Mouse (Mus musculus) midbrain, embryonic 13.5 days (tissue): ENCODE data around the gene Hnrnpd. TPM values are rescaled to one million over a fixed set of nuclear protein-coding genes. Genes with fewer than 3 reads are reported as not detected.

Experiments used
- ATAC-seq: fragments of 200-750 bp; cut with Nextera tagmentation; 2 replicates; pipeline ENCODE4 v1.8.0; 2017; ENCODE audit warnings: mild to moderate bottlenecking, moderate TSS enrichment, moderate library complexity
- H3K27ac ChIP-seq: fragments of 300-500 bp; sonication (generic); 2 replicates; pipeline ENCODE4 v1.5.1; 2015; ENCODE audit warnings: inconsistent platforms, mild to moderate bottlenecking, moderate library complexity
- H3K27me3 ChIP-seq: fragments of 300-500 bp; sonication (generic); 2 replicates; pipeline ENCODE4 v1.6.1; 2015; ENCODE audit warnings: mild to moderate bottlenecking, inconsistent platforms
- H3K36me3 ChIP-seq: fragments of 300-500 bp; sonication (generic); 2 replicates; pipeline ENCODE4 v1.6.1; 2015; ENCODE audit warnings: mild to moderate bottlenecking, inconsistent platforms
- H3K4me1 ChIP-seq: fragments of 300-500 bp; sonication (generic); replicated peaks from 2 replicates; pipeline ENCODE4 v1.6.1; 2015; ENCODE audit warnings: inconsistent platforms
- H3K4me2 ChIP-seq: fragments of 300-500 bp; sonication (generic); replicated peaks from 2 replicates; pipeline ENCODE4 v1.6.1; 2015; ENCODE audit warnings: moderate library complexity, mild to moderate bottlenecking, inconsistent platforms
- H3K4me3 ChIP-seq: fragments of 300-500 bp; sonication (generic); replicated peaks from 2 replicates; pipeline ENCODE4 v1.5.1; 2015; ENCODE audit warnings: mild to moderate bottlenecking, inconsistent platforms
- H3K9ac ChIP-seq: fragments of 300-500 bp; sonication (generic); replicated peaks from 2 replicates; pipeline ENCODE4 v1.6.1; 2015; ENCODE audit warnings: mild to moderate bottlenecking, inconsistent platforms
- H3K9me3 ChIP-seq: fragments of 300-500 bp; sonication (generic); 2 replicates; pipeline ENCODE4 v1.6.1; 2016; ENCODE audit warnings: mild to moderate bottlenecking, inconsistent platforms
- WGBS: fragments of 180-500 bp; shearing (Covaris S2); methylation state at CpG from one replicate; pipeline ENCODE4 v1.1.7; 2015; 5-methylcytosine and 5-hydroxymethylcytosine counted together
- polyA plus RNA-seq: library from polyadenylated mRNA; unstranded; fragments of >200 nt; fragmentation: Nextera tagmentation; extraction: Ambion mirVana; gene quantifications from 2 replicates; pipeline ENCODE4 v1.2.1, GENCODE M21; 2015

Hnrnpd gene
- polyA plus RNA-seq, result 135 and 217 TPM in 2 replicates

DNA sequence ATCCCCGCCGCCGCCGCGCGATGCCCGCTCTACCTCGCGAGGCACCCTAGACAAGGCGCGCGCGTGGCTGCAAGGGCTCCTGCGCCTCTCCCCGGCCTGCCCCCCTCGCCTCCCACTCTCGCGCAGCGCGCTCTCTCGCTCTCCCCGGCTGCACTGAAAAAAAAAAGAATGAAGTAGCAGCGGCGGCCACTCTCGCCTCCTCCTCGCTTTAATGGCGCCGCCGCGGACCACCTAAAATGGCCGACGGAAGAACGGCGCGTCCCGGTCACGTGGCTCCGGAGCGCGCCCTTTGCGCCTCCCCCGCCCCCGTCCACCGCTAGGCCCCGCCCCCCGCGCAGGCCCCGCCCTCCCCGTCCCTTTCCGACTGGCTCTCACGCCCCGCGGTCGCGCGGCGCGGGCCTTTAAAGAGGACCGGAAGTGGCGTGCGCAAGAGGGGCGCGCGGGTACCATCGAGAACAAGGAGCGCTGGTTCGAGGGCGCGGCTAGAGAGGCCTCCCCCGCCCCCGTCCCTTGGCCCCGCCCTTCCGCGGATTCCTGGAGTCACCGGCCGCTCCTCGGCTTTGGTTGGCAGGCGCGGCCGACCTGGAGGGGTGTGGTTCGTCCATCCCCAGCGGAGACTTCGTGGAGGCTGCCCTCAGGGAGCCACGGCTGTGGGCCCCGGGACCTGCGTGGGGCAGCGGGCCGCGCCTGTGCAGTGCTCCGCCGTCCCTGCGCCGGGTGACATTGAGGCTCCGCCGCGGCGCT is at the start of gene Hnrnpd, which contains the start of gene 4930524J08Rik:
TSS of gene Hnrnpd (minus strand) at position 240 of the 744 bp plus-strand sequence.
TSS of gene 4930524J08Rik (plus strand) at position 363 of the 744 bp plus-strand sequence.
- H3K4me2 ChIP-seq, result peak within 1 kb of the TSS; percentile 88
- peak; percentile 98 for ATAC-seq
- H3K4me3 ChIP-seq, result peak within 1 kb of the TSS; percentile 93
- H3K9ac ChIP-seq, result peak within 1 kb of the TSS; percentile 97
- H3K27me3 ChIP-seq, result no peaks in the 10 kb centered on the region
- peak within 1 kb of the TSS; percentile 99 for H3K27ac ChIP-seq
- no peaks in the 10 kb centered on the region for H3K36me3 ChIP-seq
- H3K9me3 ChIP-seq, result no peaks in the 10 kb centered on the region
- WGBS, result under 1% methylated on average over 94 of the region's 97 CpGs
- peaks cover 37% of the 10 kb centered on the region for H3K4me1 ChIP-seq

DNA sequence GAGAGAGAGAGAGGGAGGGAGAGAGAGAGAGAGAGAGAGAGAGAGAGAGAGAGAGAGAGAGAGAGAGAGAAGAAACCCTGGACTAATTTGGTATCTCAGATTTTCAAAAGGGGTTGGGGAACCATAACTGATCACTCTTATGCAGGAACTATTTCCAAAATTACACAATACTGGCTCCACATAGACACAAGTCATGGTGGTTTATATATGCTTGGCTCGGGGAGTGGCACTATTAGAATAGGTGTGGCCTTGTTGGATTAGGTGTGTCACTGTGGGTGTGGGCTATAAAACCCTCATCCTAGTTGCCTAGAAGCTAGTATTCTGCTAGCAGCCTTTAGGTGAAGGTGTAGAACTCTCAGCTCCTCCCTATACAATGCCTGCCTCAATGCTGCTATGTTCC is 46.1 kb upstream of the Hnrnpd start:
- no peaks in the 10 kb centered on the region for H3K4me1 ChIP-seq
- 89% methylated on average over 1 of the region's 1 CpGs for WGBS
- no peaks in the 10 kb centered on the region for H3K9me3 ChIP-seq
- no peak overlapping the region for H3K9ac ChIP-seq
- no peak for ATAC-seq
- no peak overlapping the region for H3K4me3 ChIP-seq
- H3K4me2 ChIP-seq, result no peak overlapping the region
- H3K36me3 ChIP-seq, result no peaks in the 10 kb centered on the region
- H3K27me3 ChIP-seq, result no peaks in the 10 kb centered on the region
- no peak overlapping the region for H3K27ac ChIP-seq

DNA sequence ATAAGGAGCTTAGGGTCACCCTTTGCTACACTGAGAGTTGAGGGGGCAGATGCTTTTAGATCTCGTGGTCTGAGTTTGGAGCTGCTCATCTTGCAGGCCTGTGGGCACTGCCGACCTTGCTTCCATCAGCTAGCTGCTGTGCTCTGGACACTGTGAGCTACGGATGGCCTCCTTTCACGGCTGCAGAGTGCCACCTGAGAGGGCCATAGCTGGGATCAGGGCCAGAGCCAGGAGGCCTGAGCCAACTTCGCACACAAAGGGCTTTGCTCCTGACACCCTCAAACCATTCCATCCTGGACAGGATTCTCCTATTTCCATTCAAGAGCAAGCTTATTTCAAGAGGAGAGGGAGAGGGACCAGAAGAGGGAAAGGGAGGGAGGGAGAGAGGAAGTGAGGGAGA is 45.7 kb upstream of the Hnrnpd start:
- ATAC-seq, result no peak
- Histone ChIP-seq H3K4me1 (no peaks in the 10 kb centered on the region), H3K9ac (no peak overlapping the region), H3K36me3 (no peaks in the 10 kb centered on the region), H3K4me3 (no peak overlapping the region), H3K27me3 (no peaks in the 10 kb centered on the region), H3K9me3 (no peaks in the 10 kb centered on the region), H3K27ac (no peak overlapping the region), H3K4me2 (no peak overlapping the region)
- 76% methylated on average over 5 of the region's 5 CpGs for WGBS

DNA sequence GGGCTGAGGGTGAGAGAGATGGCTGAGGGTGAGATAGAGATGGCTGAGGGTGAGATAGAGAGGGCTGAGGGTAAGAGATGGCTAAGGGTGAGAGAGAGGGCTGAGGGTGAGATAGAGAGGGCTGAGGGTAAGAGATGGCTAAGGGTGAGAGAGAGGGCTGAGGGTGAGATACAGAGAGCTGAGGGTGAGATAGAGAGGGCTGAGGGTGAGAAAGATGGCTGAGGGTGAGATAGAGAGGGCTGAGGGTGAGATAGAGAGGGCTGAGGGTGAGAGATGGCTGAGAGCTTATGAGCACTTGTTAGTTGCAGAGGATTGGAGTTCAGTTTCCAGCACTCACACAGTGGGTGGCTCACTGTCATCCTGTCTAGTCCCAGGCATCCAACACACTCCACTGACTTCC is 41.4 kb upstream of the Hnrnpd start:
- Histone ChIP-seq H3K27ac (no peak overlapping the region), H3K9me3 (no peaks in the 10 kb centered on the region), H3K27me3 (no peaks in the 10 kb centered on the region), H3K4me2 (no peak overlapping the region), H3K4me3 (no peak overlapping the region), H3K36me3 (no peaks in the 10 kb centered on the region), H3K4me1 (no peaks in the 10 kb centered on the region), H3K9ac (no peak overlapping the region)
- no peak for ATAC-seq

DNA sequence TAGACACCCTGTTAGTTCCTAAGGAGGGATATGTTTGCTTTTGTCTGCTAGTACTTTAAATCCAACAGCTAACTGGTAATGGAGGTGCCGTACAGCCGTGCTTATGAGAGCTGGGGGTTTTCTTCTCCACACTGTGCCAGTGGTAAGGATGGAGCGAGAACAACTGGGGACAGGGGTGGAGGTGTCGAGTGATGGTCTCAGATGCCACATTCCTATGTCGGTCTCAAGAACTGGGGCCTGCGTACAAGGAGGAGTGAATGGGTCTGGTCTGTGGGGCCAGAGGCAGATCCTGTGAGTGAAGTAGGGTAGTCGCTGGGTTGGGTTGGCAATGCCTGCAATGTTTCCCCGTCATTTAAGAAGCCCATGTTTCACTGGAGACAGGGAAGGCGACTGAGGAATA is 33.9 kb upstream of the Hnrnpd start:
- H3K36me3 ChIP-seq, result no peaks in the 10 kb centered on the region
- whole genome bisulfite sequencing, result 93% methylated on average over 9 of the region's 9 CpGs
- ATAC-seq, result no peak

DNA sequence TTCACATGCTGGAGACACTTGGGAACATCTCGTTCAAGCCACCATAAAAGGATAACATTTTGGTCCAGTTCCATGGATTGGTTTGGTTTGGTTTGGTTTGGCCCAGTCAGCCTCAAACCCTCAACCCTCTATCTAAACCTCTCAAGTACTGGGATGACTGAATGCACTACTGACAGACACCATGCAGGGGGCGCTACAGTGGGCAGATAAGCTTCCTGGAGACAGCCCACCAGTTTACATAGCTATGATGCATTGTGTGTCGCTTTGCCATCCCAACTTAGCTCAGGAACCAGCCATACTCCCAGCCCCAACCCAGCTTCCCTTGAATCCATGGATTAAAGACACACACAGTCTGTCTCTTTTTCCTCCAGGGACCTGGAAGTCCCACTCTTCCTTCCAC is 29.7 kb upstream of the Hnrnpd start:
- H3K36me3 ChIP-seq, result no peaks in the 10 kb centered on the region
- 54% methylated on average over 3 of the region's 3 CpGs for WGBS
- H3K4me1 ChIP-seq, result no peaks in the 10 kb centered on the region
- H3K9ac ChIP-seq, result no peak overlapping the region
- H3K27ac ChIP-seq, result no peak overlapping the region
- no peak overlapping the region for H3K4me3 ChIP-seq
- H3K4me2 ChIP-seq, result no peak overlapping the region
- no peak for ATAC-seq
- H3K27me3 ChIP-seq, result no peaks in the 10 kb centered on the region
- no peaks in the 10 kb centered on the region for H3K9me3 ChIP-seq

More for the DNA sequence above, 33.9 kb upstream of the Hnrnpd start:
- Histone ChIP-seq H3K4me3 (no peak overlapping the region), H3K27me3 (no peaks in the 10 kb centered on the region), H3K27ac (no peak overlapping the region), H3K9ac (no peak overlapping the region), H3K4me2 (no peak overlapping the region), H3K4me1 (no peaks in the 10 kb centered on the region), H3K9me3 (no peaks in the 10 kb centered on the region)

DNA sequence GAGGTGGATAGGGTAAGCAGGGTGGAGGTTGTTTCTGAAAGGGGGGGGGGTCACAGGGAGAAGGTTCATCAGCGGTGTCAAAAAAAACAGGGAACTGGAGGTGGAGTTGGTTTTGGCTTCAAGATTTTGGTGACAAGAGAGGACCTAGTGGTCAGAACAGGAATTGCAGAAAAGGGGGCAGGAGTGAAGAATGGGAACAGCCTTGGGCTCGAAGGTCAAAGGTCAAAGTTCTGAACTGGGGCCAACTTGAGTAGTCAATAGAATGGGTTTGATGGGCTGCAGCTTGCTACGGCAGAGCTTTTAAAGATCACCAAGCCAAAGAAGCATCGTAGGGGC is 28.3 kb upstream of the Hnrnpd start:
- ATAC-seq, result no peak
- WGBS, result 78% methylated on average over 4 of the region's 4 CpGs
- no peaks in the 10 kb centered on the region for H3K4me1 ChIP-seq
- H3K9ac ChIP-seq, result no peak overlapping the region
- H3K9me3 ChIP-seq, result no peaks in the 10 kb centered on the region
- H3K4me2 ChIP-seq, result no peak overlapping the region
- H3K27me3 ChIP-seq, result no peaks in the 10 kb centered on the region
- no peak overlapping the region for H3K4me3 ChIP-seq
- no peak overlapping the region for H3K27ac ChIP-seq
- no peaks in the 10 kb centered on the region for H3K36me3 ChIP-seq

DNA sequence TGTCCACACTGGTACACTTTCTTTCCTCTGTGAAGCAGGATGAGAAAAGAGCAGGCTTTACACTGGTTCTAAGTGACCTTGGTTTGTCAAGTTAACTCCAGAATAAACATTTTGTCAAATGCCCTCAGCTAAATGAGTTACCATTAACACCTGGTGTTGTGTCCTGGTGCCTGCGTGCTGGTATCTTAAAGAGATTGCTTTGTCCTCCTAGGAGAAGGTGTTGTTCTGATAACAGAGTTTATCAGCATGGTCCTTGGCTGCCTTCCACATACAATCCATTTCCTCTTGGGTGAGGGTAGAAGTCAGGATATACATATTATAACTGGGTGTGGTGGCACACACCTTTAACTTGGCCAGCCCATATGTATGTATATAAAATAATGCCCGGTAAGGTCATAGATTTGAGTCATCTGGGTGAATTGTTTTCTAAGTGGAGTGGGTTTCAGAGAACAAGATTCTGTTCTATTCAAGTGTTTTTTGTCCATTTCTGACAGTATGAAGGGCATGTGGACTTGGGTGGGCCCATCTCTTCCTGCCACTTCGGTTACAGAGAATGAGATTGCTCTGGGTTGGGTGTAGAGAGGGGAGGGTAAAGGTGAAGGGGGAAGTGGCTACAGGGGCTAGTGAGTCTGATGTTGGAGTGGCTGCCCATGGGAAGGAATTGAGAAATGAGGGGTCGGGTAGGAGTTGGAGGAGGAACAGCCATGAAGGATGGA is 27.7 kb upstream of the Hnrnpd start:
- H3K4me1 ChIP-seq, result no peaks in the 10 kb centered on the region
- ATAC-seq, result no peak

DNA sequence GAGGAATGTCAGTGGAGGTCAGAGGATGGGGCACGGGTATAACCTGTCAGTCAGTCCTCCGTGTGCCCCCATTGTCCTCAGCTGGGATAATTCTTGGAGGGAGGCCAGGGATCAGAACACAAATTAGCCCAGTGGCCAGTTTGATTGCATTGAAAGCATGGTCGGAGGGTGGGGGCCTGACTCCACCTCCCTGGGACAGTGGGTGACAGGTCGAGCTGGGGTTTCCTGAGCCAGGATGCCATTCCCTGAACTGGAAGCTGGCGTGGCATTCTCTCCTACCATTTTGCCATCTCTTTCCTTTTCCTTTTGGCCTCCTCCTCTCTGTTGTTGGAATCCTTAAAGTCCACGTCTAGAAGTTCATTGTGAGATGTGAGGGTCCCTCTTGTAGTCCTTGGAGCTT is 27.2 kb upstream of the Hnrnpd start:
- Histone ChIP-seq H3K9ac (no peak overlapping the region), H3K36me3 (no peaks in the 10 kb centered on the region), H3K27ac (no peak overlapping the region), H3K4me1 (no peaks in the 10 kb centered on the region), H3K4me2 (no peak overlapping the region), H3K9me3 (no peaks in the 10 kb centered on the region), H3K4me3 (no peak overlapping the region), H3K27me3 (no peaks in the 10 kb centered on the region)
- WGBS, result 79% methylated on average over 6 of the region's 6 CpGs
- no peak for ATAC-seq

More for the DNA sequence above, 27.7 kb upstream of the Hnrnpd start:
- H3K27ac ChIP-seq, result no peak overlapping the region
- H3K36me3 ChIP-seq, result no peaks in the 10 kb centered on the region
- no peaks in the 10 kb centered on the region for H3K9me3 ChIP-seq
- H3K4me2 ChIP-seq, result no peak overlapping the region
- WGBS, result 90% methylated on average over 4 of the region's 4 CpGs
- no peak overlapping the region for H3K9ac ChIP-seq
- H3K27me3 ChIP-seq, result no peaks in the 10 kb centered on the region
- no peak overlapping the region for H3K4me3 ChIP-seq

DNA sequence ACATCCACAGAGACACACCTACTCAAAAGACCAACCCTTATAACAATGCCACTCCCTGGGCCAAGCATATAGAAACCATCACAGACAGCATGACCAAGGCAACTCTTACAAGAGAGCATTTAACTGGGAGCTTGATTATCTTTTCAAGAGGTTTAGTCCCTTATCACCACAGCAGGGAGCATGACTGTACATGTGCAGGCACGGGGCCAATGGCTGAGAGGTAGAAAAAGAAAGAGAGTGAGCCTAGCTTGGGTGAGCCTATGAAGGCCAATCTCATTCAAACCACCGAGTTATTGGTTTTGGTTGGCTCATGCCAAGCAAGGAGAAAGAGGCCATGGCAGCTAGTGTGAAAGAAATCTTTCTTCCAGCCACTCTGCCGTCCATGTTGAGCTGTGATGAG is 26.7 kb upstream of the Hnrnpd start:
- no peak for ATAC-seq
- Histone ChIP-seq H3K9me3 (no peaks in the 10 kb centered on the region), H3K27ac (no peak overlapping the region), H3K36me3 (no peaks in the 10 kb centered on the region), H3K4me1 (no peaks in the 10 kb centered on the region), H3K9ac (no peak overlapping the region), H3K27me3 (no peaks in the 10 kb centered on the region), H3K4me3 (no peak overlapping the region), H3K4me2 (no peak overlapping the region)
- WGBS, result 81% methylated on average over 3 of the region's 3 CpGs

DNA sequence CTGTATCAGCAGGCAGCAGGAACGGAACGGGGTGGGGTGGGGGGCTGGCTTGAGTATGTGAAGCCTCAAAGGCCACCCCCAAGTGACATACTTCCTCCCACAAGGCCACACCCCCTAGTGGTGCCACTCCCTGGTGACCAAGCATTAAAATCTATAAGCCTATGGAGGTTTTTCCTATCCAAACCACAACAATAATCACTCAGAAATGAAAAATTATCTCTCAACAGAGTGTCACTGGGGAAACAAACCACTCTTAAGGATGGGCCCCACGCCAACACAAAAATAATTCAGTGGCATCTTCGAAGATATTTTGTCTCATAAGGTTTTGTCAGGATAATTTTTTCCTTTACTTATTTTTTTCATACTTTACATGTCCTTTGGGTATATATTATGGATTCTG is 25.2 kb upstream of the Hnrnpd start:
- 85% methylated on average over 4 of the region's 4 CpGs for WGBS
- Histone ChIP-seq H3K27me3 (no peaks in the 10 kb centered on the region), H3K4me1 (no peaks in the 10 kb centered on the region), H3K9ac (no peak overlapping the region), H3K27ac (no peak overlapping the region), H3K36me3 (no peaks in the 10 kb centered on the region), H3K9me3 (no peaks in the 10 kb centered on the region), H3K4me3 (no peak overlapping the region), H3K4me2 (no peak overlapping the region)
- no peak for ATAC-seq

DNA sequence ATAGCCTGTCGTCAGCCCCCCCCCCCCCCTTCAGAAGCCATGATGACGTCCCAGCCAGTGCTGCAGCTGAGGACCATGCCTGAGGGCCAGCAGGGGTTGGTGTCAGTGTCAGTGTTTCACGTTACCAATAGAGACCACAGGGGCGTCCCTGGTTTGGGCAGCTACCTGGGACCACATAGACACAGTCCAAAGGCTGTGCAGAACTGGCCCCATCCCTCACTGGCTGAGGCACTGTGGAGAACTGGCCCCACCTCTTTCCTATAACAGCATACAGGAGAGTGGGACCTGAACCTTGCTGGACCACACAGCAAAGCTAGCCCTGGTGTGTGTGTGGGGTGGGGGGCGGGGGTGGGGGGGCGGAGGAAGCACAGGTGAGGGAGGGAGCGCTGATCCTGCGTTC is 21.8 kb upstream of the Hnrnpd start:
- WGBS, result 53% methylated on average over 8 of the region's 8 CpGs
- H3K4me2 ChIP-seq, result no peak overlapping the region
- no peak overlapping the region for H3K9ac ChIP-seq
- no peak for ATAC-seq
- H3K4me3 ChIP-seq, result no peak overlapping the region
- H3K4me1 ChIP-seq, result no peaks in the 10 kb centered on the region
- H3K27ac ChIP-seq, result no peak overlapping the region
- H3K27me3 ChIP-seq, result no peaks in the 10 kb centered on the region
- H3K9me3 ChIP-seq, result no peaks in the 10 kb centered on the region; the same call in 1 of the 2 replicates
- no peaks in the 10 kb centered on the region for H3K36me3 ChIP-seq
